Mouse (Mus musculus): ENCODE measurements around the gene Gm5788. TPM values are rescaled to one million over a fixed set of nuclear protein-coding genes. Genes with fewer than 3 reads are reported as not detected.
A peak's percentile ranks its signal among the peaks of the same experiment; 100 is the strongest.
"Not testable (repeated sequence)": the region's sequence is repeated elsewhere in the genome, so short reads cannot be mapped to it uniquely, and the experiment has no call there.

The Gm5788 gene
- total RNA-seq (2015) (not detected in 2 replicates), total RNA-seq (2017) (not detected in 2 replicates)

- ATAC-seq (ENCODE audit: poor library complexity, severe bottlenecking): not testable (repeated sequence)
Measured at GRCm38 (mm10) chr12:87494421-87494820, at the start of gene Gm5788. TSS of gene Gm5788 (plus strand) at chr12:87494721.

GRCm38 (mm10) chr12:87449456-87449855, 45.1 kb upstream of the Gm5788 start:
- no peak for ATAC-seq (ENCODE audit: poor library complexity, severe bottlenecking)

- ATAC-seq (ENCODE audit: poor library complexity, severe bottlenecking): no peak
Measured at GRCm38 (mm10) chr12:87464678-87465297, 29.7 kb upstream of the Gm5788 start.

GRCm38 (mm10) chr12:87470263-87471136, 24.0 kb upstream of the Gm5788 start:
- ATAC-seq (ENCODE audit: poor library complexity, severe bottlenecking): 0 out of 2 replicates have a peak, but pooled peaks have one; percentile 19

GRCm38 (mm10) chr12:87471421-87471963, 23.0 kb upstream of the Gm5788 start:
- ATAC-seq (ENCODE audit: poor library complexity, severe bottlenecking): no peak

- peak; percentile 91 for ATAC-seq (ENCODE audit: poor library complexity, severe bottlenecking)
Measured at GRCm38 (mm10) chr12:87471964-87472786, 22.3 kb upstream of the Gm5788 start, which contains the start of gene Snw1. TSS of gene Snw1 (minus strand) at chr12:87472274.

- ATAC-seq (ENCODE audit: poor library complexity, severe bottlenecking): no peak
Measured at GRCm38 (mm10) chr12:87474756-87475155, 19.8 kb upstream of the Gm5788 start.

- not testable (repeated sequence) for ATAC-seq (ENCODE audit: poor library complexity, severe bottlenecking)
Measured at GRCm38 (mm10) chr12:87482482-87482881, 12.0 kb upstream of the Gm5788 start.

GRCm38 (mm10) chr12:87488683-87489082, 5.8 kb upstream of the Gm5788 start:
- ATAC-seq (ENCODE audit: poor library complexity, severe bottlenecking): peak; percentile 51

GRCm38 (mm10) chr12:87514016-87514415, 19.5 kb downstream of the Gm5788 start, which contains the start of gene Gm8300:
TSS of gene Gm8300 (plus strand) at chr12:87514316.
- ATAC-seq (ENCODE audit: poor library complexity, severe bottlenecking): not testable (repeated sequence)

- ATAC-seq (ENCODE audit: poor library complexity, severe bottlenecking): not testable (repeated sequence)
Measured at GRCm38 (mm10) chr12:87519616-87520015, 25.1 kb downstream of the Gm5788 start.

- no peak for ATAC-seq (ENCODE audit: poor library complexity, severe bottlenecking)
Measured at GRCm38 (mm10) chr12:87543927-87544326, 49.4 kb downstream of the Gm5788 start.

Other genes with a start within 250 kb of the Gm5788 start
- 29.3 and 38.2 TPM in 2 replicates for gene Vipas39, start 228.5 kb upstream of the Gm5788 start, total RNA-seq (2015)
- gene Vipas39, start 228.5 kb upstream of the Gm5788 start, total RNA-seq (2017): 26.4 and 30.9 TPM in 2 replicates
- 45.5 and 61.6 TPM in 2 replicates for gene Ahsa1, start 228.2 kb upstream of the Gm5788 start, total RNA-seq (2015)
- gene Ahsa1, start 228.2 kb upstream of the Gm5788 start, total RNA-seq (2017): 166 and 169 TPM in 2 replicates
- gene Ism2, start 195.0 kb upstream of the Gm5788 start, total RNA-seq (2015): not detected in 2 replicates
- not detected in 2 replicates for gene Ism2, start 195.0 kb upstream of the Gm5788 start, total RNA-seq (2017)
- gene Sptlc2, start 106.4 kb upstream of the Gm5788 start, total RNA-seq (2015): 210 and 245 TPM in 2 replicates
- 168 and 181 TPM in 2 replicates for gene Sptlc2, start 106.4 kb upstream of the Gm5788 start, total RNA-seq (2017)
- gene Slirp, start 50.8 kb upstream of the Gm5788 start, total RNA-seq (2015): 74.3 and 85.7 TPM in 2 replicates
- gene Slirp, start 50.8 kb upstream of the Gm5788 start, total RNA-seq (2017): 34.3 and 64.3 TPM in 2 replicates
- gene Alkbh1, start 50.7 kb upstream of the Gm5788 start, total RNA-seq (2015): 17.7 and 19.5 TPM in 2 replicates
- gene Alkbh1, start 50.7 kb upstream of the Gm5788 start, total RNA-seq (2017): 25.6 and 32.2 TPM in 2 replicates
- gene Snw1, start 22.4 kb upstream of the Gm5788 start, total RNA-seq (2015): 38.4 and 38.9 TPM in 2 replicates
- gene Snw1, start 22.4 kb upstream of the Gm5788 start, total RNA-seq (2017): 124 and 141 TPM in 2 replicates
- gene Gm8300, start 19.6 kb downstream of the Gm5788 start, total RNA-seq (2015): not detected in 2 replicates
- gene Gm8300, start 19.6 kb downstream of the Gm5788 start, total RNA-seq (2017): not detected in 2 replicates
- not detected in 2 replicates for gene Oog1, start 108.0 kb downstream of the Gm5788 start, total RNA-seq (2015)
- not detected in 2 replicates for gene Oog1, start 108.0 kb downstream of the Gm5788 start, total RNA-seq (2017)
- not detected in 2 replicates for gene Gm4027, start 124.1 kb downstream of the Gm5788 start, total RNA-seq (2015)
- gene Gm4027, start 124.1 kb downstream of the Gm5788 start, total RNA-seq (2017): not detected in 2 replicates
- not detected in 2 replicates for gene Gm16381, start 149.9 kb downstream of the Gm5788 start, total RNA-seq (2015)
- not detected in 2 replicates for gene Gm16381, start 149.9 kb downstream of the Gm5788 start, total RNA-seq (2017)

Data from megakaryocyte, adult 5-6 weeks (primary cell).